Mouse (Mus musculus) liver, embryonic 14.5 days (tissue): ENCODE measurements at regions not wholly inside any gene's neighbourhood (a gene's known extent, or its start where the extent isn't known, plus 50 kb on each side); places are given as distances from the start of the nearest gene placed in this dataset.
A peak's percentile ranks its signal among the peaks of the same experiment; 100 is the strongest.

Experiments
- ATAC-seq: fragments of 200-750 bp; cut with Nextera tagmentation; 2 replicates; pipeline ENCODE4 v1.8.0; 2017; ENCODE audit warnings: moderate number of reproducible peaks, mild to moderate bottlenecking, moderate library complexity; ENCODE audit not compliant: insufficient read depth
- DNase-seq, 3 experiments: peaks; one replicate each; pipeline ENCODE4 v3.0.0-alpha.2; 2012 to 2013; ENCODE audit warnings: low read depth in 3 of 3, low spot score in 3 of 3
- H3K27ac ChIP-seq: fragments of 300-500 bp; sonication (generic); 2 replicates; pipeline ENCODE4 v1.5.1; 2014; ENCODE audit warnings: moderate library complexity, mild to moderate bottlenecking, control low read depth, inconsistent platforms
- H3K27me3 ChIP-seq: fragments of 300-500 bp; sonication (generic); 2 replicates; pipeline ENCODE4 v1.6.1; 2014; ENCODE audit warnings: mild to moderate bottlenecking, low read length, moderate library complexity; ENCODE audit not compliant: control insufficient read depth, insufficient read depth
- H3K36me3 ChIP-seq: fragments of 300-500 bp; sonication (generic); replicated peaks from 2 replicates; pipeline ENCODE4 v1.6.1; 2014; ENCODE audit warnings: low read depth; ENCODE audit not compliant: control insufficient read depth, insufficient read depth
- H3K4me1 ChIP-seq, 2 experiments: fragments of 200-500 bp in 1 of 2; fragments of 300-500 bp in 1 of 2; sonication (generic) in 1 of 2; replicated peaks; 2 replicates each; pipeline ENCODE4 v1.6.1; 2012 to 2014; ENCODE audit warnings: antibody characterized with exemption in 1 of 2, inconsistent platforms in 1 of 2, low read length in 1 of 2; ENCODE audit not compliant: control insufficient read depth in 2 of 2, insufficient read depth in 2 of 2
- H3K4me2 ChIP-seq: fragments of 300-500 bp; sonication (generic); 2 replicates; pipeline ENCODE4 v1.6.1; 2014; ENCODE audit warnings: low read depth, mild to moderate bottlenecking, control low read depth, moderate library complexity
- H3K4me3 ChIP-seq, 2 experiments: fragments of 200-500 bp in 1 of 2; fragments of 300-500 bp in 1 of 2; sonication (generic) in 1 of 2; 2 replicates each; pipeline ENCODE4 v1.5.1; 2012 to 2014; ENCODE audit warnings: low read depth in 2 of 2, low read length in 2 of 2, mild to moderate bottlenecking in 2 of 2, control low read depth in 1 of 2, inconsistent platforms in 1 of 2, moderate library complexity in 1 of 2; ENCODE audit not compliant: insufficient read depth in 1 of 2
- H3K9ac ChIP-seq: fragments of 300-500 bp; sonication (generic); replicated peaks from 2 replicates; pipeline ENCODE4 v1.6.1; 2014; ENCODE audit warnings: mild to moderate bottlenecking, control low read depth, moderate library complexity
- H3K9me3 ChIP-seq: fragments of 300-500 bp; sonication (generic); 2 replicates; pipeline ENCODE4 v1.6.1; 2016; ENCODE audit warnings: low read length, mixed read lengths; ENCODE audit not compliant: control insufficient read depth
- CTCF ChIP-seq: IDR thresholded peaks from 2 replicates; pipeline ENCODE4 v1.5.1; 2016; ENCODE audit warnings: antibody characterized with exemption, low read depth, control low read depth
- EP300 ChIP-seq: IDR thresholded peaks from 2 replicates; pipeline ENCODE4 v1.6.1; 2016; ENCODE audit warnings: antibody characterized with exemption, low read depth
- WGBS: fragments of 180-500 bp; shearing (Covaris S2); extraction: QIAGEN DNeasy Blood & Tissue Kit; methylation state at CpG from one replicate; pipeline ENCODE4 v1.1.7; 2014; ENCODE audit not compliant: insufficient replicate concordance; 5-methylcytosine and 5-hydroxymethylcytosine counted together

DNA sequence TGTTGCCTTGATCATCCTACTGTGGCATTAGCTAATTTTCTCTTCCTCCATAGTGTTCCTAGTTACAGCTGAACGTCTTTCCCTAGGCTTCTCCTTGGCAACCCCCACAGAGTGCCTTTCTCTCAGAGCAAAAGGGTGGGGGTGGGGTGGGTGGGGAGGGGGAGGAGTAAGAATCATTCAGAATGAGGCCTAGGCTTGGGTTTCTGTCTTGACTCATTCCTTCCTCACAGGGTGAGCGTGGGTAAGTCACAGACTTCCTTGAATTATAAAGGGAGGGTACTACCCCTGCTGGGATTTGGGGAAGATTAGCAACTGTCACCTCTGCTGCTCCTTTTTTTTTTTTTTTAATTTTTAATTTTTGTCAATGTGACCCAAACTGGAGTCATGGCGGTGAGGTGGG, 114.5 kb downstream of the Dhx35 start:
- no peak overlapping the region for H3K4me2 ChIP-seq
- H3K27ac ChIP-seq: no peak overlapping the region
- 47% methylated on average over 3 of the region's 3 CpGs for WGBS
- H3K4me1 ChIP-seq: no peaks in the 10 kb centered on the region
- no peaks in the 10 kb centered on the region for H3K27me3 ChIP-seq
- no peak overlapping the region for H3K9ac ChIP-seq
- DNase-seq (no peak), ATAC-seq (no peak)
- no peaks in the 10 kb centered on the region for H3K36me3 ChIP-seq
- no peaks in the 10 kb centered on the region for H3K9me3 ChIP-seq
- TF ChIP-seq EP300: no peak
- no peak for TF ChIP-seq CTCF
- H3K4me3 ChIP-seq: no peak overlapping the region

DNA sequence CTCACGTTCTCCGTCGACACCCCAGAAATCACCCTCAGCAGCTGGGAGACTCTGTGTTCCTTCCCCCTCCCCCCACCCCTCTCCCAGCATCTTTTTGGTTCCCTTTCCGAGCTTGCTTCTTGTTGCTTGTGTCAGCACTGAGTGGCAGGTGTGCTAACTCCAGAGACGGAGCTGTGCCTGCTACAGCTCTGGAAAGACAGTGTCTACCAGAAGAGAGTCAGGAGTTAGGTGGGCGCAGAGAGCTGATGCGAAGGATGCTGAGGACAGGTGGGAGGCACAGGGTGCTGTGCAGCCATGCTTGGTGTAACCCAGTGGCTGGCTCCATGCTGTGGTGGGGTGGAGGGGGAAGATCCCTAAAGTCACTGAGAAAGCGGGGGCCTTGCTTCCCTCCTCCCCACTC, 115.7 kb downstream of the Dhx35 start:
- no peak for TF ChIP-seq EP300
- TF ChIP-seq CTCF: no peak
- H3K9me3 ChIP-seq: no peaks in the 10 kb centered on the region
- H3K4me1 ChIP-seq: no peaks in the 10 kb centered on the region
- no peak for ATAC-seq
- H3K27ac ChIP-seq: no peak overlapping the region
- no peak overlapping the region for H3K4me3 ChIP-seq
- H3K27me3 ChIP-seq: no peaks in the 10 kb centered on the region
- no peak overlapping the region for H3K9ac ChIP-seq
- no peak overlapping the region for H3K4me2 ChIP-seq
- DNase-seq: no peak
- H3K36me3 ChIP-seq: no peaks in the 10 kb centered on the region
- WGBS: 44% methylated on average over 8 of the region's 8 CpGs

DNA sequence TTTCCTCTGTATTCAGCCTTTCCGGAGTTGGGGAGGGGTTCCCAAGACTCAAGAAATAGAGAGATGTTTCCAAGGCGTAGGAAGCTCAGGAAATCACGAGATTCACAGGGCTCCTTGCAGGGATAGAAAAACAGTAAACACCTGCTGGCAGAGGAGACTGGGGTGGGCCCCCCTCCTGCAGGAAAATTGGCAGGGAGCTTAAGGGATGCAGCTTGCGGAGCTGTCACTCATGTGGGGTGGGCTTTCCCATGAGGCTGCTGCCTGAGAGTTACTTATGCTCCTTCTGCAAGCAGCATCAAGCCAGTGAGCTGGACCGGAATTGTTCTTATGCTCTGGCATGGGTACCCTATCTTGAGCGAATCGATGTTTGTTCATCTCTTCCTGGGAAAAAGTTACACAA, 116.6 kb downstream of the Dhx35 start:
- no peak overlapping the region for H3K4me2 ChIP-seq
- no peak overlapping the region for H3K4me3 ChIP-seq
- ATAC-seq (no peak), DNase-seq (no peak)
- no peak overlapping the region for H3K9ac ChIP-seq
- no peaks in the 10 kb centered on the region for H3K27me3 ChIP-seq
- H3K27ac ChIP-seq: no peak overlapping the region
- 35% methylated on average over 7 of the region's 7 CpGs for WGBS
- H3K36me3 ChIP-seq: no peaks in the 10 kb centered on the region
- H3K9me3 ChIP-seq: no peaks in the 10 kb centered on the region
- H3K4me1 ChIP-seq: no peaks in the 10 kb centered on the region
- TF ChIP-seq CTCF (no peak), EP300 (no peak)

DNA sequence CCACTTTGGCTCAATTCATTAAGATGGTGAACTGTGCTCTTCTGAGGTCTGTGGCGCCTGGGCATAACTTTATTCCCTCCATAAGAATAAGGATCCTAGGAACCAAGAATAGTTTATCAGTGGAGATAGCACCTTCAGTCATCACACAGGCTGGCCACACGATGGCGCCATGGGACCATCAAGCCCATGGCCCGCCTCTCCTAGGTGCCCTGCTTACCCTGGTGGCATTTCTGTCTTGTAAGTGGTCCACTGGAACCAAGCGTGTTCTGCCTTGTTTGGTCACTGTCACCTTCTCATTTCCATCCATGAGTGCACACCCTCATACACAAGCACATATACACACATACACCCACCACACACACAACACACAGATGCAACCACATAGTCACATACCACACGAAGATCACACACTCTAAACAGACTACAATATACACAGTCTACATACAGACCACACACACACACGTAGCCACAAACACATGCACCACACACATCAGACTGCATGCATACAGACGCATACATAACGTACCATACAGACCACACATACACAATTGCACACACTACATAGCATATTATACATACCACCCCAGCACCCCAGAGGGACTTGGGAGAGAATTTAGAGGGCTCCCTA, 118.1 kb downstream of the Dhx35 start:
- H3K27me3 ChIP-seq: no peaks in the 10 kb centered on the region
- H3K4me2 ChIP-seq: no peak overlapping the region
- 27% methylated on average over 9 of the region's 9 CpGs for WGBS
- H3K4me1 ChIP-seq: no peaks in the 10 kb centered on the region
- TF ChIP-seq EP300: no peak
- TF ChIP-seq CTCF: peak; percentile 81
- no peaks in the 10 kb centered on the region for H3K9me3 ChIP-seq
- ATAC-seq (no peak), DNase-seq (no peak)
- H3K27ac ChIP-seq: no peak overlapping the region
- no peaks in the 10 kb centered on the region for H3K36me3 ChIP-seq
- H3K4me3 ChIP-seq: no peak overlapping the region
- H3K9ac ChIP-seq: no peak overlapping the region

DNA sequence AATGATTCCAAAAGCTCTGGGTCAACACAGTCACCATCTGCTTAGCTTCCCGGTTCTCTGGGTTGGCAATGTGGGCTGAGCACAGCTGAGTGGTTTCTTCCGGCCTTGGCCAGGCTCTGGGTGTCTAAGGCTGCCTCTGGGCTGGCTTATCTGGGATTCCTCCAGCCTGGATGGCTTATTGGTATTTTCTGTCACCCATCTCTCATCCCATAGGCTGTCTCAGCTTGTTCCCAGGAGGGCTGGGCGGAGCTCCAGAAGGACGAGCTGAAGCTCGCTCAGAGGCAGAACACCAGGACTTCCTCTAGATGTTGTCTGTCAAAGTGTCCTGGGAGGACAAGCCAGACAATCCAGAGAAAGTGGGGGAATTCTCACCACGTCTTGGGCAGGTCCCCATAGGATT, 122.8 kb downstream of the Dhx35 start:
- 32% methylated on average over 6 of the region's 6 CpGs for WGBS
- Histone ChIP-seq H3K4me2 (no peak overlapping the region), H3K4me1 (no peaks in the 10 kb centered on the region), H3K4me3 (no peak overlapping the region), H3K27ac (no peak overlapping the region), H3K36me3 (no peaks in the 10 kb centered on the region), H3K27me3 (no peaks in the 10 kb centered on the region), H3K9ac (no peak overlapping the region), H3K9me3 (no peaks in the 10 kb centered on the region)
- ATAC-seq (no peak), DNase-seq (no peak)
- no peak for TF ChIP-seq EP300
- no peak for TF ChIP-seq CTCF
